Mouse (Mus musculus): ENCODE results near the gene Cdx2. TPM values are rescaled to one million over a fixed set of nuclear protein-coding genes. Genes with fewer than 3 reads are reported as not detected.

Cdx2 gene
- polyA plus RNA-seq (2016; fragmentation: Nextera tagmentation; extraction: Ambion mirVana): not detected in 2 replicates

- 0 out of 2 replicates have a peak, but pooled peaks have one; percentile 16 for ATAC-seq (ENCODE audit: low FRiP score, low read depth)
- Histone ChIP-seq H3K36me3 (no peaks in the 10 kb centered on the region), H3K9ac (replicated peaks) (no peak within 1 kb of the TSS), H3K4me2 (replicated peaks) (no peak within 1 kb of the TSS), H3K4me3 (peak within 1 kb of the TSS; percentile 12; the same call in 1 of the 2 replicates), H3K27ac (replicated peaks) (no peak within 1 kb of the TSS), H3K27me3 (peaks cover 100% of the 10 kb centered on the region), H3K9me3 (no peaks in the 10 kb centered on the region), H3K4me1 (peaks cover 8% of the 10 kb centered on the region; the same call in 1 of the 2 replicates)
- WGBS: under 1% methylated on average over 60 of the region's 63 CpGs
Observed at GRCm38 (mm10) chr5:147306638-147307397, at the start of gene Cdx2. TSS of gene Cdx2 (minus strand) at chr5:147307270.

- no peaks in the 10 kb centered on the region for H3K27me3 ChIP-seq
- 90% methylated on average over 13 of the region's 13 CpGs for WGBS
- no peaks in the 10 kb centered on the region for H3K9me3 ChIP-seq
- no peak for ATAC-seq (ENCODE audit: low FRiP score, low read depth)
- no peak overlapping the region for H3K27ac ChIP-seq (replicated peaks)
- no peak overlapping the region for H3K4me2 ChIP-seq (replicated peaks)
- H3K4me3 ChIP-seq: no peak overlapping the region
- H3K9ac ChIP-seq (replicated peaks): no peak overlapping the region
- H3K36me3 ChIP-seq: no peaks in the 10 kb centered on the region
- no peaks in the 10 kb centered on the region for H3K4me1 ChIP-seq
Observed at GRCm38 (mm10) chr5:147356260-147357055, 49.4 kb upstream of the Cdx2 start.

GRCm38 (mm10) chr5:147355788-147356187, 48.7 kb upstream of the Cdx2 start:
- H3K36me3 ChIP-seq: no peaks in the 10 kb centered on the region
- H3K9me3 ChIP-seq: no peaks in the 10 kb centered on the region
- H3K27me3 ChIP-seq: no peaks in the 10 kb centered on the region
- no peak overlapping the region for H3K4me3 ChIP-seq
- no peak overlapping the region for H3K4me2 ChIP-seq (replicated peaks)
- no peak for ATAC-seq (ENCODE audit: low FRiP score, low read depth)
- no peak overlapping the region for H3K9ac ChIP-seq (replicated peaks)
- no peaks in the 10 kb centered on the region for H3K4me1 ChIP-seq
- 78% methylated on average over 3 of the region's 3 CpGs for WGBS
- no peak overlapping the region for H3K27ac ChIP-seq (replicated peaks)

- H3K36me3 ChIP-seq: no peaks in the 10 kb centered on the region
- H3K4me1 ChIP-seq: no peaks in the 10 kb centered on the region
- no peak overlapping the region for H3K4me2 ChIP-seq (replicated peaks)
- H3K4me3 ChIP-seq: no peak overlapping the region
- 76% methylated on average over 8 of the region's 8 CpGs for WGBS
- ATAC-seq (ENCODE audit: low FRiP score, low read depth): no peak
- no peaks in the 10 kb centered on the region for H3K27me3 ChIP-seq
- no peak overlapping the region for H3K9ac ChIP-seq (replicated peaks)
- H3K9me3 ChIP-seq: no peaks in the 10 kb centered on the region
- H3K27ac ChIP-seq (replicated peaks): no peak overlapping the region
Observed at GRCm38 (mm10) chr5:147354985-147355384, 47.9 kb upstream of the Cdx2 start.

GRCm38 (mm10) chr5:147354161-147354780, 47.2 kb upstream of the Cdx2 start:
- no peak overlapping the region for H3K27ac ChIP-seq (replicated peaks)
- H3K9ac ChIP-seq (replicated peaks): no peak overlapping the region
- H3K36me3 ChIP-seq: no peaks in the 10 kb centered on the region
- H3K4me1 ChIP-seq: no peaks in the 10 kb centered on the region
- no peak overlapping the region for H3K4me3 ChIP-seq
- no peaks in the 10 kb centered on the region for H3K9me3 ChIP-seq
- H3K27me3 ChIP-seq: no peaks in the 10 kb centered on the region
- 67% methylated on average over 17 of the region's 17 CpGs for WGBS
- ATAC-seq (ENCODE audit: low FRiP score, low read depth): no peak
- H3K4me2 ChIP-seq (replicated peaks): no peak overlapping the region

- no peak overlapping the region for H3K27ac ChIP-seq (replicated peaks)
- no peak overlapping the region for H3K4me2 ChIP-seq (replicated peaks)
- no peaks in the 10 kb centered on the region for H3K36me3 ChIP-seq
- H3K9me3 ChIP-seq: no peaks in the 10 kb centered on the region
- no peaks in the 10 kb centered on the region for H3K27me3 ChIP-seq
- no peak for ATAC-seq (ENCODE audit: low FRiP score, low read depth)
- no peak overlapping the region for H3K4me3 ChIP-seq
- WGBS: 91% methylated on average over 8 of the region's 8 CpGs
- no peak overlapping the region for H3K9ac ChIP-seq (replicated peaks)
- no peaks in the 10 kb centered on the region for H3K4me1 ChIP-seq
Observed at GRCm38 (mm10) chr5:147351931-147352330, 44.9 kb upstream of the Cdx2 start.

GRCm38 (mm10) chr5:147345981-147346380, 38.9 kb upstream of the Cdx2 start:
- Histone ChIP-seq H3K27ac (replicated peaks) (no peak overlapping the region), H3K9ac (replicated peaks) (no peak overlapping the region), H3K4me3 (no peak overlapping the region), H3K4me2 (replicated peaks) (no peak overlapping the region), H3K27me3 (no peaks in the 10 kb centered on the region), H3K9me3 (no peaks in the 10 kb centered on the region), H3K4me1 (no peaks in the 10 kb centered on the region), H3K36me3 (no peaks in the 10 kb centered on the region)
- 84% methylated on average over 1 of the region's 1 CpGs for WGBS
- ATAC-seq (ENCODE audit: low FRiP score, low read depth): no peak

- WGBS: 84% methylated on average over 10 of the region's 10 CpGs
- no peaks in the 10 kb centered on the region for H3K4me1 ChIP-seq
- ATAC-seq (ENCODE audit: low FRiP score, low read depth): no peak
- H3K9me3 ChIP-seq: no peaks in the 10 kb centered on the region
- H3K9ac ChIP-seq (replicated peaks): no peak overlapping the region
- no peaks in the 10 kb centered on the region for H3K27me3 ChIP-seq
- H3K27ac ChIP-seq (replicated peaks): no peak overlapping the region
- no peaks in the 10 kb centered on the region for H3K36me3 ChIP-seq
- no peak overlapping the region for H3K4me3 ChIP-seq
- no peak overlapping the region for H3K4me2 ChIP-seq (replicated peaks)
Observed at GRCm38 (mm10) chr5:147343904-147344303, 36.8 kb upstream of the Cdx2 start.

- H3K4me1 ChIP-seq: no peaks in the 10 kb centered on the region
- WGBS: 86% methylated on average over 6 of the region's 6 CpGs
- no peaks in the 10 kb centered on the region for H3K36me3 ChIP-seq
- H3K27ac ChIP-seq (replicated peaks): no peak overlapping the region
- no peak overlapping the region for H3K9ac ChIP-seq (replicated peaks)
- H3K4me3 ChIP-seq: no peak overlapping the region
- no peaks in the 10 kb centered on the region for H3K9me3 ChIP-seq
- no peaks in the 10 kb centered on the region for H3K27me3 ChIP-seq
- no peak overlapping the region for H3K4me2 ChIP-seq (replicated peaks)
- ATAC-seq (ENCODE audit: low FRiP score, low read depth): no peak
Observed at GRCm38 (mm10) chr5:147342901-147343300, 35.8 kb upstream of the Cdx2 start.

- Histone ChIP-seq H3K4me1 (no peaks in the 10 kb centered on the region), H3K27ac (replicated peaks) (no peak overlapping the region), H3K4me3 (no peak overlapping the region), H3K9me3 (no peaks in the 10 kb centered on the region), H3K4me2 (replicated peaks) (no peak overlapping the region), H3K9ac (replicated peaks) (no peak overlapping the region), H3K27me3 (no peaks in the 10 kb centered on the region), H3K36me3 (no peaks in the 10 kb centered on the region)
- 90% methylated on average over 13 of the region's 13 CpGs for WGBS
- no peak for ATAC-seq (ENCODE audit: low FRiP score, low read depth)
Observed at GRCm38 (mm10) chr5:147340741-147341414, 33.8 kb upstream of the Cdx2 start.

- Histone ChIP-seq H3K9me3 (no peaks in the 10 kb centered on the region), H3K27me3 (no peaks in the 10 kb centered on the region), H3K4me1 (no peaks in the 10 kb centered on the region), H3K9ac (replicated peaks) (no peak overlapping the region), H3K36me3 (no peaks in the 10 kb centered on the region), H3K4me3 (no peak overlapping the region), H3K27ac (replicated peaks) (no peak overlapping the region), H3K4me2 (replicated peaks) (no peak overlapping the region)
- WGBS: 85% methylated on average over 11 of the region's 11 CpGs
- no peak for ATAC-seq (ENCODE audit: low FRiP score, low read depth)
Observed at GRCm38 (mm10) chr5:147339560-147339959, 32.5 kb upstream of the Cdx2 start.
